Mouse (Mus musculus) heart, embryonic 14.5 days (tissue): ENCODE results near the gene Lrrn4cl. TPM values are rescaled to one million over a fixed set of nuclear protein-coding genes. Genes with fewer than 3 reads are reported as not detected.
"Not testable (repeated sequence)": the region's sequence is repeated elsewhere in the genome, so short reads cannot be mapped to it uniquely, and the experiment has no call there.

Experiments
- ATAC-seq: fragments of 200-750 bp; cut with Nextera tagmentation; 2 replicates; pipeline ENCODE4 v1.8.0; 2017; ENCODE audit warnings: low read depth, moderate TSS enrichment; ENCODE audit not compliant: insufficient number of reproducible peaks, insufficient read depth, low FRiP score
- H3K27ac ChIP-seq, 2 experiments: fragments of 200-500 bp in 1 of 2; fragments of 300-500 bp in 1 of 2; sonication (generic) in 1 of 2; replicated peaks in 1 of 2; 2 replicates each; pipeline ENCODE4 v1.5.1; 2012 to 2014; ENCODE audit warnings: low read depth in 2 of 2, low read length in 2 of 2, control low read depth in 1 of 2, mild to moderate bottlenecking in 1 of 2, mixed read lengths in 1 of 2; ENCODE audit not compliant: control insufficient read depth in 1 of 2, insufficient read depth in 1 of 2
- H3K27me3 ChIP-seq: fragments of 300-500 bp; sonication (generic); 2 replicates; pipeline ENCODE4 v1.6.1; 2014; ENCODE audit warnings: mild to moderate bottlenecking, low read length, control low read depth; ENCODE audit not compliant: control insufficient read depth, insufficient read depth
- H3K36me3 ChIP-seq: fragments of 300-500 bp; sonication (generic); 2 replicates; pipeline ENCODE4 v1.6.1; 2014; ENCODE audit warnings: mild to moderate bottlenecking, control low read depth, low read length, mixed read lengths; ENCODE audit not compliant: control insufficient read depth, insufficient read depth
- H3K4me1 ChIP-seq, 2 experiments: fragments of 200-500 bp in 1 of 2; fragments of 300-500 bp in 1 of 2; sonication (generic) in 1 of 2; 2 replicates each; pipeline ENCODE4 v1.6.1; 2012 to 2014; ENCODE audit warnings: low read length in 2 of 2, control low read depth in 1 of 2, mixed read lengths in 1 of 2; ENCODE audit not compliant: control insufficient read depth in 2 of 2, insufficient read depth in 2 of 2
- H3K4me2 ChIP-seq: fragments of 300-500 bp; sonication (generic); 2 replicates; pipeline ENCODE4 v1.6.1; 2014; ENCODE audit warnings: mild to moderate bottlenecking, low read length
- H3K4me3 ChIP-seq, 2 experiments: fragments of 200-500 bp in 1 of 2; fragments of 300-500 bp in 1 of 2; sonication (generic) in 1 of 2; 2 replicates each; pipeline ENCODE4 v1.5.1; 2012 to 2014; ENCODE audit warnings: low read length in 2 of 2, mild to moderate bottlenecking in 2 of 2, control low read depth in 1 of 2, low read depth in 1 of 2, moderate library complexity in 1 of 2; ENCODE audit not compliant: control insufficient read depth in 1 of 2, insufficient read depth in 1 of 2
- H3K9ac ChIP-seq: fragments of 300-500 bp; sonication (generic); 2 replicates; pipeline ENCODE4 v1.6.1; 2014; ENCODE audit warnings: mild to moderate bottlenecking, low read length
- H3K9me3 ChIP-seq: fragments of 300-500 bp; sonication (generic); 2 replicates; pipeline ENCODE4 v1.6.1; 2016; ENCODE audit warnings: low read length, control low read depth; ENCODE audit not compliant: control insufficient read depth
- WGBS: fragments of 180-500 bp; shearing (Covaris S2); extraction: QIAGEN DNeasy Blood & Tissue Kit; methylation state at CpG from one replicate; pipeline ENCODE4 v1.1.7; 2014; 5-methylcytosine and 5-hydroxymethylcytosine counted together
- polyA plus RNA-seq: library from polyadenylated mRNA; unstranded; fragments of >200 nt; fragmentation: Nextera tagmentation; extraction: Ambion mirVana; gene quantifications from 2 replicates; pipeline ENCODE4 v1.2.1, GENCODE M21; 2014

Gene Lrrn4cl
- polyA plus RNA-seq, 1 experiment from 2014 or later = 1.2 TPM

DNA sequence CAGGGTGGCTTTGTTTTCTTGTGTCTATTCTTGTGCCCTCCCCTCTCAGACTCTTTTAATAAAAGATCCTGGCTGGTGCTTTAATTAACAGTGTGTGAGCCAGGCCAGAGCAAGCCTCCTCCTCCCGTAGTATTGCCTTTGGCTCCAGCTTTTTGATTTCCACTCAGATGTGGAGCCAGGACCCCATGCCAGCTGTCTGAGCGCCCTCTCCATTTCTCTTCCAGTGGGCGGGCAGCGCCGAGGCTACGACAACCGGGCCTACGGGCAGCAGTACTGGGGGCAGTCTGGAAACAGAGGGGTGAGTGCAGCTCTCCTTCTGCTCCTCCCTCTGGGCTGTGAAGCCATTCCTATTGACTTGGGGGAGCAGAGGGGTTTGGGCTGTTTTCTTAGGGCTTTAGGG lies 19.9 kb upstream of the Lrrn4cl start:
- no peak overlapping the region for H3K9ac ChIP-seq

DNA sequence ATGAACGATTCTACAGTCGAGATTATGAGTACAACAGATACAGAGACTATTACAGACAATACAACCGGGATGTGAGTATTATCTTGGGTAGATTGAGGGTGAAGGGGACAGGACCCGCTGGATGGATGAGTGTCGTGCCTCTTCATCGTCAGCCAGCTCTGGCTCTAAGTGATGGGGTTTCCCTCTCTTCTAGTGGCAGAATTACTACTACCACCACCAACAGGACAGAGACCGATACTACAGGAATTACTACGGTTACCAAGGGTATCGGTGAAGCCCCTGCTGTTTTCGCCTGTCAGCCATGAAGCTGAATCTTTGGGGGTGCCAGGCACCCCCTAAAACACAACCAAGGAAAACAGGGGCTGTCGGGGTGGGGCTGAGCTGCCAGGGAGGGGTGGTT lies 19.3 kb upstream of the Lrrn4cl start:
- Histone ChIP-seq H3K4me3 (no peak overlapping the region), H3K9ac (no peak overlapping the region), H3K4me2 (no peak overlapping the region), H3K9me3 (no peaks in the 10 kb centered on the region), H3K27me3 (no peaks in the 10 kb centered on the region), H3K27ac (no peak overlapping the region), H3K36me3 (peaks cover 99% of the 10 kb centered on the region), H3K4me1 (no peaks in the 10 kb centered on the region)
- no peak for ATAC-seq
- 76% methylated on average over 11 of the region's 11 CpGs for WGBS

More for the DNA sequence above, 19.9 kb upstream of the Lrrn4cl start:
- 95% methylated on average over 8 of the region's 8 CpGs for WGBS
- Histone ChIP-seq H3K27me3 (no peaks in the 10 kb centered on the region), H3K4me3 (no peak overlapping the region), H3K36me3 (peaks cover 99% of the 10 kb centered on the region), H3K9me3 (no peaks in the 10 kb centered on the region), H3K4me2 (no peak overlapping the region), H3K27ac (no peak overlapping the region), H3K4me1 (no peaks in the 10 kb centered on the region)
- ATAC-seq = no peak

DNA sequence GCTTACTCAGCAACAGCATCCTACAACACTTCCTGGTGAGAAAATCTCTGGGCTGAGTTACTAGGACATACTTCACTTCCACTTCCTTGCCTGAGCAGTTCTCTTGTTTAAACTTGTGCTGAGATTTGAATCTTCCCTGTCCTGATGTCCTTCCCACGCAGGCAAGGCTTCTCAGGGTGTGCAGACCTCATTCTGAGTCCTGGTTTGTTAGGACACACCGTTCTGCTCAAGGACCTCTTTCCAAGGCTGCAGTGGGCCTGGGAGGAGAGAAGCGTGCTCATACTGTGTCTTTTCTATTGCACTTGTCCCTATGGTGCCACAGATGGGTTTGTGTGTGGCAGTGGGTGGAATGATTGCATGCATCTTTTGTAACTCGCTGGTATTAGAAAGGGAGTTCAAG lies 17.6 kb upstream of the Lrrn4cl start:
- no peaks in the 10 kb centered on the region for H3K9me3 ChIP-seq
- no peak for ATAC-seq
- H3K36me3 ChIP-seq = peaks cover 82% of the 10 kb centered on the region
- no peak overlapping the region for H3K4me2 ChIP-seq
- H3K27me3 ChIP-seq = no peaks in the 10 kb centered on the region
- WGBS = 84% methylated on average over 4 of the region's 4 CpGs
- no peak overlapping the region for H3K9ac ChIP-seq
- H3K4me1 ChIP-seq = peaks cover under 1 to 2% of the 10 kb centered on the region in 2 experiments; a peak in 2 of 4 replicates
- no peak overlapping the region for H3K4me3 ChIP-seq
- H3K27ac ChIP-seq = no peak overlapping the region

DNA sequence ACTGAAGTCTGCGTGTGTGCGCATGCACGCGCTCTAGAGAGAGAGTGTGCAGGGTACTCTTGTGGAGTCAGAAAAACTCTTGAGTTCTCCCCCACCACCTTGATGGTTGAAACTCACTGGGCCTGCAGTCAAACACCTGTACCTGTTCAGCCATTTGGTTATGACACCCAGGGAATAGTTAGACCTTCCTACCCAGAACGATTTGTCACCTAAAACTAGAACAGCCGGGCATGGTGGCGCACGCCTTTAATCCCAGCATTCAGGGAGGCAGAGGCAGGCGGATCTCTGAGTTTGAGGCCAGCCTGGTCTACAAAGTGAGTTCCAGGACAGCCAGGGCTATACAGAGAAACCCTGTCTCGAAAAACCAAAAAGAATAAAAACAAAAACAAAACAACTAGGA lies 14.2 kb upstream of the Lrrn4cl start:
- ATAC-seq, H3K4me3 ChIP-seq, H3K9ac ChIP-seq, H3K27me3 ChIP-seq, H3K4me2 ChIP-seq, H3K9me3 ChIP-seq, H3K27ac ChIP-seq: not testable (repeated sequence)
- whole genome bisulfite sequencing = 97% methylated on average over 10 of the region's 10 CpGs
- peaks cover 48% of the 10 kb centered on the region for H3K36me3 ChIP-seq
- H3K4me1 ChIP-seq = peaks cover 20 to 30% of the 10 kb centered on the region in 2 experiments

DNA sequence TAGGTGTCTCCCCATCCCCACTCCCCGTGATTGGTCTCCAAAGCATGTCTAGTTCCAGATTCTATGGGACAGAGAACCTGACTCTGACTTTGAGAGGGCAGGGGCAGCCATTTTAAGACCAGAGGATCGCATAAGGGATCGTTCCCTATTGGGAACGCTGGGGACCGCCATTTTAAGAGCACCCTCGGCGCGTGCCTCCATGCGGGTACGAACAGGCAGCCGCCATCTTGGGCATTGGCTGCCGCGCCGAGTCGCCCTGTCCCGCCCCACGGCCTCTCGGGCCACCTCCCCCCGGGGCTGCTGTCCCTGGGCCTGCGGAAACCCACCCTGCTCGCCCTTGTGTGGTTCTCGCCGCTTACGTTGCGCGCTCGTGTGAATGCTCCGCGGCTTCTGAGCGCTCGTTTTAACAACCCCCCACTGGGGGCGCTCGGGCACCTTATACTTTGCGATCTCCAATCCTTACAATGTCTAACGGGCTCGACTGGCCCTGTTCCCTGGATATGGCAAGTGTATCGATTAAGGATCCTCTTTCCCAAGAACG lies 13.2 kb upstream of the Lrrn4cl start, which contains the start of gene Bscl2:
Bscl2 (plus strand) TSS at position 217 of the 541 bp plus-strand sequence.
- WGBS = 1% methylated on average over 38 of the region's 38 CpGs
- H3K4me2 ChIP-seq = peak within 1 kb of the TSS; percentile 82
- peak; percentile 61 for ATAC-seq

DNA sequence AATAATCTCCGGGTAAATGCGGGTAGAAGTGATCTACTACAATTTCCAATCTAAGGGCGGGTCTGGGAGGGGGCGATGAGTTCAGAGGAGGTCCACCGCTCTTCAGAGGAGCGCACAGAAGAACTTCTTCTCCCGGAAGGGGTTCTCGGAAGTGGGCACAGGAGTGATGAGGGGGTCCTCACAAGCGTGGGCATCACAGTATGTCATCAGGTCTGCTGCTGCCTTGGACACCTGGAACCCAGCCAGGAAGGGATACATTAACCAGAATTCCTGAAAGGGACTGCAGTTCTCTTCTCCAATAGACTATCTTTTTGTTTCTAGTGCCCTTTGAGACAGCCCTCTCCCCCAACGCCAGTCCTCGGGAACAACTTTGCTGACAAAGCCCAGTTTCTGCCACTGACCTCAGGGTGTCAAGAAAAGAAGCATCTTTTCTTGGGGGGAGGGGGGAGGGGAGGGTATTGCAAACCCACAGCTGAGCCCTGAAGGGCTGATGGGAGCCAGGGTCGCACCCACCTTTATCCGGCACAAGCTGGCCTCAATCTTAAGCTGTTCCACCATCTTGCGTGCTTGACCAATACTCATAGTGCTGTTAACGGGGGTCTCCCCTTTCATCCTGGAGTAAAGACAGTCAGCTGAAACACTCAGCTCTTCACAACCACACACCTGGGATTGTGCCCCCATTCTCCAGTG lies 12.4 kb upstream of the Lrrn4cl start:
- H3K4me2 ChIP-seq = peak overlapping the region; percentile 82
- H3K4me1 ChIP-seq = peaks cover 20 to 30% of the 10 kb centered on the region in 2 experiments
- no peak for ATAC-seq
- H3K27me3 ChIP-seq = no peaks in the 10 kb centered on the region
- H3K27ac ChIP-seq = peak overlapping the region; percentile 92 to 93
- H3K9ac ChIP-seq = peak overlapping the region; percentile 79
- no peaks in the 10 kb centered on the region for H3K9me3 ChIP-seq
- H3K36me3 ChIP-seq = peaks cover 44% of the 10 kb centered on the region
- H3K4me3 ChIP-seq = peak overlapping the region; percentile 50 to 63
- 18% methylated on average over 15 of the region's 15 CpGs for WGBS

More for the DNA sequence above, 13.2 kb upstream of the Lrrn4cl start, which contains the start of gene Bscl2:
- Histone ChIP-seq H3K4me3 (peak within 1 kb of the TSS; percentile 50 to 63), H3K4me1 (peaks cover 20 to 30% of the 10 kb centered on the region in 2 experiments), H3K9me3 (no peaks in the 10 kb centered on the region), H3K27ac (peak within 1 kb of the TSS; percentile 92 to 93), H3K36me3 (peaks cover 44% of the 10 kb centered on the region), H3K27me3 (no peaks in the 10 kb centered on the region), H3K9ac (peak within 1 kb of the TSS; percentile 79)

DNA sequence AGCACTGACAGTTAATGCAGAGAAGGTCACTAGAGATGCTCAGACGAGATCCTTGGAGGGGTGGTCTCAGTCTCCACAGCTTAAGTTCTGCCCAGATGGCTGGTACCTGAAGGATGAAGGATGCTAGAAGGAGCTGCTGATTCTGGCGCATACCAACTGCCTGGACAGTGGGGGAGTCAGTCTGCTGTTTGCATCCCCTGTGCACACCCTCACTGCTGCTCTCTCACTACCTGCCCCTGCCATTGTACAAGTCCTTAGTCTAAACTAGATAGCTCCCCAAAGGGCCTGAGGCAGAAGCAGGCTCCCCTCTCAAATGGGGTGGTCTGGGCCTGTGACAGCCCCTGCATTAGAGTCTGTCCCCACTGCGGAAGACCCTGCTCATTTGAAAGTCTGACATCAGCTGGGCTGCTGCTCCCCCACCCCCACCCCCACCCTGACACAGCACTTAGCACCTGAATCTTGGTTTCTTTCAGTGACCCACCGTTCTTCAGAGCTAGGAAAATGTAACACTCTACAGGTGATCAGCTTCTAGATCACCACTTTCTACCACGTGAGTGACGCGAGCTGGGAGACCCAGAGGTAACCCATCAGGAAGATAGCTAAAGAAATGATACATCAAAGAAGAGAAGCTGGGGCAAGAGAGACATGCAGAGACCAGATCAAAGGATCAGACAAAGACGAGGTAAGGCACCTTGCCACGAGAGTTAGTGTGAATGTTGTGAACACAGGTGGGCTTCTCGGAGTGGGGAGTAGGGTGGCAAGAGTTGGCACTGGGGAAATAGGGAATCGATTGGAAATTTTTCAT lies 11.3 kb upstream of the Lrrn4cl start, which contains the start of gene Gng3:
Gng3 (minus strand) TSS at position 92 of the 805 bp plus-strand sequence.
- Histone ChIP-seq H3K9me3 (no peaks in the 10 kb centered on the region), H3K4me2 (peak within 1 kb of the TSS; percentile 83), H3K27me3 (no peaks in the 10 kb centered on the region), H3K4me1 (peaks cover 20 to 30% of the 10 kb centered on the region in 2 experiments), H3K27ac (peak within 1 kb of the TSS; percentile 92 to 93), H3K9ac (peak within 1 kb of the TSS; percentile 79), H3K36me3 (peaks cover 37% of the 10 kb centered on the region), H3K4me3 (peak within 1 kb of the TSS; percentile 50 to 63)
- WGBS = 62% methylated on average over 11 of the region's 11 CpGs
- ATAC-seq = no peak
